Comparison of ENCODE assay signal across 10 mouse cellular contexts in genomic region chr11:114674796-114675195, GRCm38 (mm10). TPM values are rescaled to one million over a fixed set of nuclear protein-coding genes. Genes with fewer than 3 reads are reported as not detected.
A peak's percentile ranks its signal among the peaks of the same experiment; 100 is the strongest.
DNase-seq lines count a peak whose midpoint lies in the region; ATAC-seq and TF ChIP-seq lines count a peak whose summit lies in the region.
"Not testable (repeated sequence)": the region's sequence is repeated elsewhere in the genome, so short reads cannot be mapped to it uniquely, and the experiment has no call there.
"Had no signal": no experiment of that assay in that cellular context is flagged by ENCODE, and none has a peak within 500 bp of the region (broad histone marks: within the 10 kb centered on the region; RNA-seq: fewer than 3 reads in every experiment).

No protein-coding gene starts in this region.

- H3K9ac ChIP-seq in CH12.LX (ENCODE audit: insufficient read depth, low read depth); embryonic facial prominence, embryonic 15.5 days; heart, embryonic 11.5 days (ENCODE audit: low read depth, low read length); hindbrain, embryonic 14.5 days; kidney, postnatal 0 days (ENCODE audit: low read depth, low read length); liver, embryonic 13.5 days; midbrain, embryonic 11.5 days (ENCODE audit: low read length); stomach, embryonic 14.5 days (replicated peaks; ENCODE audit: low read depth, low read length): not testable (repeated sequence)

- H3K4me2 ChIP-seq in CH12.LX (ENCODE audit: insufficient read depth, low read depth, poor library complexity, severe bottlenecking): peak overlapping the region; percentile 38; the same call in 1 of the 2 replicates
- peak overlapping the region; percentile 95 for H3K4me2 ChIP-seq in embryonic facial prominence, embryonic 15.5 days (replicated peaks)
- peak overlapping the region; percentile 99 for H3K4me2 ChIP-seq in heart, embryonic 11.5 days
- peak overlapping the region; percentile 84 for H3K4me2 ChIP-seq in hindbrain, embryonic 14.5 days (replicated peaks)
- H3K4me2 ChIP-seq in kidney, postnatal 0 days (ENCODE audit: low read length): peak overlapping the region; percentile 92
- H3K4me2 ChIP-seq in liver, embryonic 13.5 days: peak overlapping the region; percentile 97
- peak overlapping the region; percentile 85 for H3K4me2 ChIP-seq in midbrain, embryonic 11.5 days
- H3K4me2 ChIP-seq in stomach, embryonic 14.5 days (replicated peaks; ENCODE audit: low read depth, low read length): peak overlapping the region; percentile 96; the same call in 1 of the 2 replicates

- H3K36me3 ChIP-seq in CH12.LX (replicated peaks in 1 of 2; ENCODE audit: control insufficient read depth in 1 of 2, insufficient read depth in 1 of 2, low read length in 1 of 2): peaks cover 42 to 55% of the 10 kb centered on the region in 2 experiments
- H3K36me3 ChIP-seq in embryonic facial prominence, embryonic 15.5 days: peaks cover 38% of the 10 kb centered on the region
- H3K36me3 ChIP-seq in heart, embryonic 11.5 days (ENCODE audit: control insufficient read depth, insufficient read depth, low read length): peaks cover 17% of the 10 kb centered on the region
- H3K36me3 ChIP-seq in hindbrain, embryonic 14.5 days (replicated peaks; ENCODE audit: control insufficient read depth, insufficient read depth): peaks cover 44% of the 10 kb centered on the region
- peaks cover 30% of the 10 kb centered on the region for H3K36me3 ChIP-seq in kidney, postnatal 0 days (ENCODE audit: insufficient read depth, low read length)
- H3K36me3 ChIP-seq in liver, embryonic 13.5 days: peaks cover 42% of the 10 kb centered on the region
- H3K36me3 ChIP-seq in midbrain, embryonic 11.5 days (ENCODE audit: control insufficient read depth, insufficient read depth, low read length): peaks cover 22% of the 10 kb centered on the region
- H3K36me3 ChIP-seq in stomach, embryonic 14.5 days (ENCODE audit: control insufficient read depth, insufficient read depth, low read length): peaks cover 39% of the 10 kb centered on the region

- H3K27ac ChIP-seq in CH12.LX (ENCODE audit: insufficient read depth, low read depth); embryonic facial prominence, embryonic 15.5 days (replicated peaks); heart, embryonic 11.5 days (ENCODE audit: low read depth, low read length); hindbrain, embryonic 14.5 days; kidney, postnatal 0 days; liver, embryonic 13.5 days; midbrain, embryonic 11.5 days (ENCODE audit: low read depth, low read length); stomach, embryonic 14.5 days (ENCODE audit: low read length): not testable (repeated sequence)

- TF ChIP-seq POLR2A in CH12.LX (IDR thresholded peaks at IDR 0.05; ENCODE audit: low read depth, low read length): not testable (repeated sequence)

- H3K27me3 ChIP-seq in CH12.LX (replicated peaks); embryonic facial prominence, embryonic 15.5 days; heart, embryonic 11.5 days (ENCODE audit: control insufficient read depth, insufficient read depth, low read length); hindbrain, embryonic 14.5 days (ENCODE audit: control insufficient read depth, insufficient read depth, low read length); kidney, postnatal 0 days (ENCODE audit: insufficient read depth, low read length); midbrain, embryonic 11.5 days (ENCODE audit: control insufficient read depth, insufficient read depth, low read length); stomach, embryonic 14.5 days (ENCODE audit: control insufficient read depth, insufficient read depth, low read length): not testable (repeated sequence)
- H3K27me3 ChIP-seq in liver, embryonic 13.5 days: peaks cover 22% of the 10 kb centered on the region

- TF ChIP-seq EP300 in CH12.LX (IDR thresholded peaks at IDR 0.05; ENCODE audit: low read length): not testable (repeated sequence)

- TF ChIP-seq CTCF in CH12.LX (conservative IDR thresholded peaks at IDR 0.05 in 1 of 2, IDR thresholded peaks at IDR 0.05 in 1 of 2; ENCODE audit: low read depth in 2 of 2, low read length in 2 of 2); kidney, postnatal 0 days (IDR thresholded peaks at IDR 0.05; ENCODE audit: low read depth): not testable (repeated sequence)

- peaks cover 12 to 61% of the 10 kb centered on the region in 2 experiments for H3K4me1 ChIP-seq in CH12.LX (ENCODE audit: control insufficient read depth in 1 of 2, insufficient read depth in 2 of 2)
- H3K4me1 ChIP-seq in embryonic facial prominence, embryonic 15.5 days: peaks cover 52% of the 10 kb centered on the region
- peaks cover 35% of the 10 kb centered on the region for H3K4me1 ChIP-seq in heart, embryonic 11.5 days (ENCODE audit: control insufficient read depth, insufficient read depth, low read length)
- H3K4me1 ChIP-seq in hindbrain, embryonic 14.5 days (replicated peaks; ENCODE audit: control insufficient read depth, insufficient read depth, low read length): peaks cover 27% of the 10 kb centered on the region
- H3K4me1 ChIP-seq in kidney, postnatal 0 days (replicated peaks; ENCODE audit: insufficient read depth, low read length): peaks cover 17% of the 10 kb centered on the region
- peaks cover 84% of the 10 kb centered on the region for H3K4me1 ChIP-seq in liver, embryonic 13.5 days (replicated peaks)
- H3K4me1 ChIP-seq in midbrain, embryonic 11.5 days (ENCODE audit: control insufficient read depth, insufficient read depth, low read length): peaks cover 17% of the 10 kb centered on the region
- peaks cover 31% of the 10 kb centered on the region; the same call in 1 of the 2 replicates for H3K4me1 ChIP-seq in stomach, embryonic 14.5 days (ENCODE audit: control insufficient read depth, insufficient read depth, low read length)

- dilution Hi-C loops in CH12.LX (cut with MboI; ENCODE audit: extremely low pct_ligation_motif_present, extremely low pct_unique_long_range_greater_than_20kb, low sequenced_read_pairs): not testable (repeated sequence)

- H3K9me3 ChIP-seq in CH12.LX (replicated peaks; ENCODE audit: low read length); embryonic facial prominence, embryonic 15.5 days (replicated peaks); heart, embryonic 11.5 days (replicated peaks; ENCODE audit: control insufficient read depth, low read length); hindbrain, embryonic 14.5 days (ENCODE audit: control insufficient read depth, low read length); kidney, postnatal 0 days (replicated peaks; ENCODE audit: low read length); liver, embryonic 13.5 days (replicated peaks); midbrain, embryonic 11.5 days (ENCODE audit: control insufficient read depth, low read length); stomach, embryonic 14.5 days (ENCODE audit: control insufficient read depth, low read depth, low read length): not testable (repeated sequence)

- ATAC-seq in embryonic facial prominence, embryonic 15.5 days (ENCODE audit: insufficient number of reproducible peaks, low FRiP score, low TSS enrichment, low read depth); heart, embryonic 11.5 days (replicated peaks; ENCODE audit: insufficient number of reproducible peaks, low FRiP score, low TSS enrichment); hindbrain, embryonic 14.5 days (ENCODE audit: low FRiP score); kidney, postnatal 0 days (replicated peaks; ENCODE audit: low FRiP score, low read depth); liver, embryonic 13.5 days (ENCODE audit: low read depth); stomach, embryonic 14.5 days (ENCODE audit: insufficient number of reproducible peaks, insufficient read depth, low FRiP score, low read depth): not testable (repeated sequence)
- ATAC-seq in midbrain, embryonic 11.5 days (ENCODE audit: low FRiP score): peak; percentile 3; the same call in 1 of the 2 replicates

- H3K4me3 ChIP-seq in CH12.LX (replicated peaks in 1 of 3; ENCODE audit: low read depth in 2 of 3, low read length in 2 of 3, poor library complexity in 1 of 3); heart, embryonic 11.5 days (ENCODE audit: low read depth, low read length); kidney, postnatal 0 days (replicated peaks; ENCODE audit: low read depth, low read length); liver, embryonic 13.5 days (replicated peaks): not testable (repeated sequence)
- H3K4me3 ChIP-seq in embryonic facial prominence, embryonic 15.5 days (replicated peaks): peak overlapping the region; percentile 66
- H3K4me3 ChIP-seq in hindbrain, embryonic 14.5 days (replicated peaks; ENCODE audit: low read length): peak overlapping the region; percentile 45; the same call in 1 of the 2 replicates
- peak overlapping the region; percentile 42; the same call in 1 of the 2 replicates for H3K4me3 ChIP-seq in midbrain, embryonic 11.5 days (ENCODE audit: low read depth, low read length)
- H3K4me3 ChIP-seq in stomach, embryonic 14.5 days (ENCODE audit: low read depth, low read length): peak overlapping the region; percentile 51

- in situ Hi-C loops in CH12.LX (cut with MboI; ENCODE audit: low pct_ligation_motif_present, low pct_unique_long_range_greater_than_20kb, low sequenced_read_pairs): loop anchor here (5.0 to 25.0 kb wide), 2 partner anchors 58 to 962 kb away; partner anchors contain the start of gene Cpsf4l

- H3K79me2 ChIP-seq in CH12.LX (replicated peaks; ENCODE audit: control insufficient read depth, extremely low read depth, insufficient read depth, poor library complexity, severe bottlenecking): peaks cover 18% of the 10 kb centered on the region

- 75% methylated on average over 2 of the region's 3 CpGs for WGBS in embryonic facial prominence, embryonic 15.5 days
- WGBS in heart, embryonic 11.5 days (ENCODE audit: insufficient replicate concordance): 100% methylated on average over 1 of the region's 3 CpGs
- 86% methylated on average over 1 of the region's 3 CpGs for WGBS in hindbrain, embryonic 14.5 days
- 92% methylated on average over 2 of the region's 3 CpGs for WGBS in kidney, postnatal 0 days
- WGBS in liver, embryonic 13.5 days (ENCODE audit: insufficient replicate concordance): 53% methylated on average over 2 of the region's 3 CpGs
- WGBS in midbrain, embryonic 11.5 days: 88% methylated on average over 1 of the region's 3 CpGs
- WGBS in stomach, embryonic 14.5 days: 80% methylated on average over 1 of the region's 3 CpGs

- not testable (repeated sequence) for DNase-seq in CH12.LX (ENCODE audit: extremely low read depth); hindbrain, embryonic 14.5 days (ENCODE audit: low spot score); kidney, postnatal 0 days (ENCODE audit: low spot score); liver, embryonic 13.5 days; midbrain, embryonic 11.5 days (ENCODE audit: low spot score, missing footprints)

- TF ChIP-seq RAD21 in CH12.LX (IDR thresholded peaks at IDR 0.05; ENCODE audit: low read depth, low read length): not testable (repeated sequence)

RNA-seq across cellular contexts. Expression of gene Ttyh2, which starts 0.4 kb away (rescaled TPM):
- total RNA-seq in CH12.LX (2012; rRNA removed): 1.4 TPM in 2 replicates
- 0.82 and 1.2 TPM in 2 replicates for total RNA-seq in CH12.LX (2014; rRNA removed)
- polyA plus RNA-seq in CH12.LX (2012; ENCODE audit: insufficient read length, low read depth): 2.4 TPM in 2 replicates
- polyA plus RNA-seq in embryonic facial prominence, embryonic 15.5 days (2015; fragmentation: Nextera tagmentation; extraction: Ambion mirVana): 31.5 and 36.4 TPM in 2 replicates
- polyA plus RNA-seq in heart, embryonic 11.5 days (2014; fragmentation: Nextera tagmentation; extraction: Ambion mirVana): 5.0 and 5.1 TPM in 2 replicates
- 32.0 and 35.1 TPM in 2 replicates for polyA plus RNA-seq in hindbrain, embryonic 14.5 days (2014; fragmentation: Nextera tagmentation; extraction: Ambion mirVana)
- polyA plus RNA-seq in kidney, postnatal 0 days (2015; fragmentation: Nextera tagmentation; extraction: Ambion mirVana): 22.6 and 25.3 TPM in 2 replicates
- polyA plus RNA-seq in liver, embryonic 13.5 days (2015; fragmentation: Nextera tagmentation; extraction: Ambion mirVana): 5.9 and 7.1 TPM in 2 replicates
- polyA plus RNA-seq in midbrain, embryonic 11.5 days (2014; fragmentation: Nextera tagmentation; extraction: Ambion mirVana): 11.0 and 11.4 TPM in 2 replicates
- polyA plus RNA-seq in stomach, embryonic 14.5 days (2014; fragmentation: Nextera tagmentation; extraction: Ambion mirVana): 12.5 and 13.8 TPM in 2 replicates

RNA-seq across cellular contexts. Expression of gene Rpl38, which starts 6.5 kb away (rescaled TPM):
- total RNA-seq in CH12.LX (2012; rRNA removed): 5,484 and 5,556 TPM in 2 replicates
- total RNA-seq in CH12.LX (2014; rRNA removed): 3,381 and 4,204 TPM in 2 replicates
- 1,021 and 1,435 TPM in 2 replicates for polyA plus RNA-seq in CH12.LX (2012; ENCODE audit: insufficient read length, low read depth)
- polyA plus RNA-seq in embryonic facial prominence, embryonic 15.5 days (2015; fragmentation: Nextera tagmentation; extraction: Ambion mirVana): 993 and 1,020 TPM in 2 replicates
- 781 and 853 TPM in 2 replicates for polyA plus RNA-seq in heart, embryonic 11.5 days (2014; fragmentation: Nextera tagmentation; extraction: Ambion mirVana)
- polyA plus RNA-seq in hindbrain, embryonic 14.5 days (2014; fragmentation: Nextera tagmentation; extraction: Ambion mirVana): 694 and 869 TPM in 2 replicates
- 1,186 and 1,429 TPM in 2 replicates for polyA plus RNA-seq in kidney, postnatal 0 days (2015; fragmentation: Nextera tagmentation; extraction: Ambion mirVana)
- polyA plus RNA-seq in liver, embryonic 13.5 days (2015; fragmentation: Nextera tagmentation; extraction: Ambion mirVana): 1,120 and 1,164 TPM in 2 replicates
- polyA plus RNA-seq in midbrain, embryonic 11.5 days (2014; fragmentation: Nextera tagmentation; extraction: Ambion mirVana): 839 and 977 TPM in 2 replicates
- polyA plus RNA-seq in stomach, embryonic 14.5 days (2014; fragmentation: Nextera tagmentation; extraction: Ambion mirVana): 974 and 1,057 TPM in 2 replicates

RNA-seq across cellular contexts. Expression of gene Dnaic2, which starts 52.4 kb away (rescaled TPM):
- 0.17 and 0.59 TPM in 2 replicates for total RNA-seq in CH12.LX (2012; rRNA removed)
- 0.93 and 1.2 TPM in 2 replicates for total RNA-seq in CH12.LX (2014; rRNA removed)
- 0.45 and 0.83 TPM in 2 replicates for polyA plus RNA-seq in CH12.LX (2012; ENCODE audit: insufficient read length, low read depth)
- 8.0 and 13.2 TPM in 2 replicates for polyA plus RNA-seq in embryonic facial prominence, embryonic 15.5 days (2015; fragmentation: Nextera tagmentation; extraction: Ambion mirVana)
- polyA plus RNA-seq in heart, embryonic 11.5 days (2014; fragmentation: Nextera tagmentation; extraction: Ambion mirVana): 0.20 and 0.50 TPM in 2 replicates
- 1.9 and 2.5 TPM in 2 replicates for polyA plus RNA-seq in hindbrain, embryonic 14.5 days (2014; fragmentation: Nextera tagmentation; extraction: Ambion mirVana)
- polyA plus RNA-seq in kidney, postnatal 0 days (2015; fragmentation: Nextera tagmentation; extraction: Ambion mirVana): 0.32 and 0.43 TPM in 2 replicates
- polyA plus RNA-seq in liver, embryonic 13.5 days (2015; fragmentation: Nextera tagmentation; extraction: Ambion mirVana): 0.06 TPM in 1 of 2 replicates, not detected in the other
- 1.2 and 1.3 TPM in 2 replicates for polyA plus RNA-seq in midbrain, embryonic 11.5 days (2014; fragmentation: Nextera tagmentation; extraction: Ambion mirVana)
- polyA plus RNA-seq in stomach, embryonic 14.5 days (2014; fragmentation: Nextera tagmentation; extraction: Ambion mirVana): 0.25 and 0.38 TPM in 2 replicates
- total RNA-seq: megakaryocyte-erythroid progenitor cell, adult 5-6 weeks; MEL had no signal

Comparison
In these comparisons a context has a peak if more than half of its experiments do, and no peak if none do; other contexts are left out.
1. H3K4me2 ChIP-seq: peak in every context shown above with its lines; median percentile 99 in heart, embryonic 11.5 days; 97 in liver, embryonic 13.5 days; 96 in stomach, embryonic 14.5 days; 95 in embryonic facial prominence, embryonic 15.5 days; 92 in kidney, postnatal 0 days; 85 in midbrain, embryonic 11.5 days; 84 in hindbrain, embryonic 14.5 days; 38 in CH12.LX.